Mouse (Mus musculus): ENCODE measurements around the gene Ndrg4.

Gene Ndrg4

GRCm38 (mm10) chr8:95716546-95717335, 40.0 kb downstream of the Ndrg4 start:
- peak in 1 of 2 experiments; percentile 17 for DNase-seq (ENCODE audit: low spot score in 2 of 2)

DNA sequence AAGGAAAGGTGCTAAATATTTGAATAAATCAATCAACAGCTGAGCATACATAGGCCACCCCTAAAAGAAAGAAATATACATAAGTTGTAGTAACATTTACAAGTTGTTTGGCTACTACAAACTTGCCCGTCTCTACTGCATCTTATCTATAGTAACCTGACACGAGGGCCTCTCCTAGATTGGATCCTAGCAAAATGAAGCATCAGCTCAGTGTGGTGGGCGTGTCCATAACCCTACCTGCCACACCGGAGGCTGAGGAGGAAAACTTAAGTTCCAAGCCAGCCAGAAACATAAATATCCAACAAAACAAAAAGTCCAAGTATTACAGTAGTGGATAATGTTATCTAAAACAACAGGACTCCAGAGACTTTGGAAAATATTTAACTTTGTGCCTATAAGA, 50.8 kb downstream of the Ndrg4 start:
- no peak for DNase-seq (ENCODE audit: low spot score in 2 of 2)

GRCm38 (mm10) chr8:95738596-95738995, 61.8 kb downstream of the Ndrg4 start:
- no peak for DNase-seq (ENCODE audit: low spot score in 2 of 2)

GRCm38 (mm10) chr8:95741732-95742131, 65.0 kb downstream of the Ndrg4 start:
- DNase-seq (ENCODE audit: low spot score in 2 of 2), result no peak

DNA sequence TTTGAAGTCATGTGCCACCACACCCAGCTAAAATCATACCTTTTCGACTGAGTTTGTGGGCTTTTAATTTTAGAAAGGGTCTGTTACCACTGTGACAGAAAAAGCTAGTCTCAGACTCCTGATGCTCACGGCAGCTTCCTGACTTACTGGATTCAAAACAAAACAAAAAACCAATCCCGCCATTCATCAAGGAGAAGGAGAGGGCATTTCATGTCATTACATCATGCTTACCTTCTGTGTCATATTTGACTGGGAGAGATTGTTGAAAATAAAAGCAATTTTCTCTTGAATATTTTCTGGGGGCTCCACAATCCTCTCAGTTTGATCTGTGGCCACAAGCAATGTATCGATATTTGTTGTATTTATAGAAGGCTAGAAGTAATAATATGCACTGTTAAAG, 71.2 kb downstream of the Ndrg4 start:
- no peak for DNase-seq (ENCODE audit: low spot score in 2 of 2)

DNA sequence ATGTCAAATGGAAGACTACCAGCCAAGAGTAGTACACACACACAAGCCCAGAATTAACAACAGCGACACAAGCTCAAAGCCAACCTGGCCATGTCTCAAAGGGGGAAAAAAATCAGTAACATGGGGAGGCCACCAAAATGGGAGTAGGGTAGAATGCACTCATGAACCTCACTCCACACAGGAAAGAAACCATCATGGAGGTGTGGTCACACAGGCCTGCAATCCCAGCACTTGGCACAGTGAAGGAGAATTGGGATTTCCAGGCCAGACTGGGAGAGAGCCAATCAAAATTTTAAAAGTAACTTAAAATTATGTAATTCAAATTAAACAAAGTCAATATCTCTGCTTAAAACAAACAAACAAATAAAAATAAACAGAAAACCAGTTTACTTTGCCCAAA, 75.1 kb downstream of the Ndrg4 start:
- no peak for DNase-seq (ENCODE audit: low spot score in 2 of 2)

- no peak for DNase-seq (ENCODE audit: low spot score in 2 of 2)
These were observed 83.5 kb downstream of the Ndrg4 start for GRCm38 (mm10) chr8:95760323-95760722.

GRCm38 (mm10) chr8:95764133-95764532, 87.4 kb downstream of the Ndrg4 start:
- no peak for DNase-seq (ENCODE audit: low spot score in 2 of 2)

Data from spleen, postnatal 10 days (tissue).